Mouse (Mus musculus): ENCODE data around the gene Rpl36a. TPM values are rescaled to one million over a fixed set of nuclear protein-coding genes. Genes with fewer than 3 reads are reported as not detected.

Gene Rpl36a
- total RNA-seq, 1 experiment, result 1,886 TPM

DNA sequence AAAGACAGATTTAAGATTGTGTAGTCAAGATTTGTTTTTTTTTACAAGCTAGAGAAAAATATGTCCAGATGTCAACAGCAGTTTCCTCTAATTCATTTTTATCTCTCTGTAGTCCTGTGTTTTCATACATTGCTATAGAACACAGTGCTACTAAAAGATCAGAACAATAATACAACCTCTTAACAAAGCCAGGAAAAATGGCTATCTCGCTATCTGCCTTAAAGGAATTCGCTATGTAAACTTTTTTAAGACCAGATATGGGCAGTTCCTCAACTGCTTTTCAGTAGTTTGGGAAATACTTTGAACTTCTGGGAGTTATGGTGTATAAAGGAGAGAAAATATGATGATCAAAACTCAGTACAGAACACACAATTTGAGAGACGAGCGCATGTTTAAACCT lies 37.9 kb downstream of the Rpl36a start:
- TF ChIP-seq ZC3H11A (IDR thresholded peaks at IDR 0.05; ENCODE audit: borderline replicate concordance, low read depth, low read length) (no peak), HCFC1 (IDR thresholded peaks at IDR 0.05; ENCODE audit: borderline replicate concordance, insufficient read depth, low read length) (no peak), CHD2 (IDR thresholded peaks at IDR 0.05; ENCODE audit: low read depth, low read length) (no peak), ZNF384 (IDR thresholded peaks at IDR 0.05; ENCODE audit: low read depth, low read length) (no peak), MAFK (IDR thresholded peaks at IDR 0.05; ENCODE audit: insufficient read depth, low read depth, low read length) (no peak)
- in situ Hi-C loops (cut with MboI; ENCODE audit: low sequenced_read_pairs in 2 of 2, unreplicated experiment in 2 of 2), result no loop called here

DNA sequence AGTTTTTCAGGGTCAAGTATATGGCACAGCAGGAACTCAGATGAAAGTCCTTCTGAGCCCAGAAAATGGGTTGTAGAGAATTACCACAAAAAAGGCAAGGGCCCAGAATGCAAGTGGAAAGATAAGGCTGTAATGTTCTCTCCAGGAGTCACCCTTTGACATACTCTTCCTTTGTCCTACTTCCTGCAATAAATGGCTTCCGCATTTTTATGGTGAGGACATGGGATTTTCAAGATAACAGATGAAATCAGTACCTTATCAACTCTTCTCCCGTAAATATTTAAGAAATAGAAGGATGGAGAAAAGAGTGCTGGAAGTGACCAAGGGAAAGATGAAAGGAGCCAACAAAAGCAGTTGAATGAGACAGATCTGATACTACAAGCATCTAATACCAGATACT lies 42.7 kb downstream of the Rpl36a start:
- no peak overlapping the region for H3K9ac ChIP-seq (ENCODE audit: insufficient read depth, low read depth, low read length, poor library complexity, severe bottlenecking)
- in situ Hi-C loops (cut with MboI; ENCODE audit: low sequenced_read_pairs in 2 of 2, unreplicated experiment in 2 of 2), result loop anchor here in 1 of 2 experiments (25.0 kb wide), 1 partner anchor 284 kb away; no protein-coding TSS in a partner anchor
- DNase-seq (ENCODE audit: low read depth, low spot score), result no peak
- no peak for TF ChIP-seq MAFK (IDR thresholded peaks at IDR 0.05; ENCODE audit: insufficient read depth, low read depth, low read length)
- TF ChIP-seq ZC3H11A (IDR thresholded peaks at IDR 0.05; ENCODE audit: borderline replicate concordance, low read depth, low read length), result no peak
- no peak for TF ChIP-seq ZNF384 (IDR thresholded peaks at IDR 0.05; ENCODE audit: low read depth, low read length)
- no peak for TF ChIP-seq HCFC1 (IDR thresholded peaks at IDR 0.05; ENCODE audit: borderline replicate concordance, insufficient read depth, low read length)
- TF ChIP-seq CHD2 (IDR thresholded peaks at IDR 0.05; ENCODE audit: low read depth, low read length), result no peak
- no peaks in the 10 kb centered on the region for H3K4me1 ChIP-seq (ENCODE audit: control insufficient read depth in 2 of 2, insufficient read depth in 2 of 2, low read length in 2 of 2, poor library complexity in 1 of 2)
- no peaks in the 10 kb centered on the region for H3K36me3 ChIP-seq (ENCODE audit: control insufficient read depth, insufficient read depth, low read length, poor library complexity, severe bottlenecking)
- H3K9me3 ChIP-seq (ENCODE audit: control insufficient read depth, insufficient read depth, low read depth, low read length), result no peaks in the 10 kb centered on the region
- H3K27ac ChIP-seq (ENCODE audit: insufficient read depth, low read depth, low read length, poor library complexity, severe bottlenecking), result no peak overlapping the region
- no peak overlapping the region for H3K4me3 ChIP-seq (ENCODE audit: insufficient read depth in 1 of 2, low read depth in 1 of 2, low read length in 2 of 2, poor library complexity in 1 of 2, severe bottlenecking in 1 of 2)

More for the DNA sequence above, 37.9 kb downstream of the Rpl36a start:
- no peak for DNase-seq (ENCODE audit: low read depth, low spot score)
- H3K36me3 ChIP-seq (ENCODE audit: control insufficient read depth, insufficient read depth, low read length, poor library complexity, severe bottlenecking), result no peaks in the 10 kb centered on the region
- no peaks in the 10 kb centered on the region for H3K9me3 ChIP-seq (ENCODE audit: control insufficient read depth, insufficient read depth, low read depth, low read length)
- no peaks in the 10 kb centered on the region; a peak in 1 of 4 replicates for H3K4me1 ChIP-seq (ENCODE audit: control insufficient read depth in 2 of 2, insufficient read depth in 2 of 2, low read length in 2 of 2, poor library complexity in 1 of 2)
- H3K27ac ChIP-seq (ENCODE audit: insufficient read depth, low read depth, low read length, poor library complexity, severe bottlenecking), result no peak overlapping the region
- H3K9ac ChIP-seq (ENCODE audit: insufficient read depth, low read depth, low read length, poor library complexity, severe bottlenecking), result no peak overlapping the region
- no peak overlapping the region for H3K4me3 ChIP-seq (ENCODE audit: insufficient read depth in 1 of 2, low read depth in 1 of 2, low read length in 2 of 2, poor library complexity in 1 of 2, severe bottlenecking in 1 of 2)

DNA sequence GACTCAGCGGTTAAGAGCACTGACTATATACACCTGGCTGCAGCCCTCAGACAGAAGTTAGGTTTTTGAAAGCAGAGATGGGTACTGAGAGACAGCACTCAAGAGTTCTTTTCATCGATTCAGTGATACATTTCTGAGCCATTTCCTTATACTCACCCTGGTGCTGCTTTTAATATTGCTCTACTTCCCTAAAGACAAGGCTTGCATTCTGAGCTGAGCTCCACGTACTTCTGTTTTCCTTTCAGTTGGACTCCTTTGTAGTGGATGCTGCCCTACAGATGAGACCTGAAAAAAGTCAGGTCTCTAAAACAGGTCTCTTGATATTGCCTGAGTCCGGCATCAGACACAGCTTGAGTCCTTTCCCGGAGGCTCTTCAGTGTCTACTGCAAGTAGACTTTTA lies 47.3 kb downstream of the Rpl36a start:
- Histone ChIP-seq H3K36me3 (ENCODE audit: control insufficient read depth, insufficient read depth, low read length, poor library complexity, severe bottlenecking) (no peaks in the 10 kb centered on the region), H3K4me1 (ENCODE audit: control insufficient read depth in 2 of 2, insufficient read depth in 2 of 2, low read length in 2 of 2, poor library complexity in 1 of 2) (0 out of 4 replicates have a peak, but pooled peaks cover 0 to 1% of the 10 kb centered on the region in 2 experiments), H3K4me3 (ENCODE audit: insufficient read depth in 1 of 2, low read depth in 1 of 2, low read length in 2 of 2, poor library complexity in 1 of 2, severe bottlenecking in 1 of 2) (no peak overlapping the region), H3K27ac (ENCODE audit: insufficient read depth, low read depth, low read length, poor library complexity, severe bottlenecking) (no peak overlapping the region), H3K9ac (ENCODE audit: insufficient read depth, low read depth, low read length, poor library complexity, severe bottlenecking) (no peak overlapping the region), H3K9me3 (ENCODE audit: control insufficient read depth, insufficient read depth, low read depth, low read length) (no peaks in the 10 kb centered on the region)
- in situ Hi-C loops (cut with MboI; ENCODE audit: low sequenced_read_pairs in 2 of 2, unreplicated experiment in 2 of 2), result loop anchor here in 1 of 2 experiments (25.0 kb wide), 1 partner anchor 280 kb away; no protein-coding TSS in a partner anchor
- DNase-seq (ENCODE audit: low read depth, low spot score), result no peak
- no peak for TF ChIP-seq MAFK (IDR thresholded peaks at IDR 0.05; ENCODE audit: insufficient read depth, low read depth, low read length)
- TF ChIP-seq ZC3H11A (IDR thresholded peaks at IDR 0.05; ENCODE audit: borderline replicate concordance, low read depth, low read length), result no peak
- no peak for TF ChIP-seq CHD2 (IDR thresholded peaks at IDR 0.05; ENCODE audit: low read depth, low read length)
- TF ChIP-seq HCFC1 (IDR thresholded peaks at IDR 0.05; ENCODE audit: borderline replicate concordance, insufficient read depth, low read length), result no peak
- no peak for TF ChIP-seq ZNF384 (IDR thresholded peaks at IDR 0.05; ENCODE audit: low read depth, low read length)

DNA sequence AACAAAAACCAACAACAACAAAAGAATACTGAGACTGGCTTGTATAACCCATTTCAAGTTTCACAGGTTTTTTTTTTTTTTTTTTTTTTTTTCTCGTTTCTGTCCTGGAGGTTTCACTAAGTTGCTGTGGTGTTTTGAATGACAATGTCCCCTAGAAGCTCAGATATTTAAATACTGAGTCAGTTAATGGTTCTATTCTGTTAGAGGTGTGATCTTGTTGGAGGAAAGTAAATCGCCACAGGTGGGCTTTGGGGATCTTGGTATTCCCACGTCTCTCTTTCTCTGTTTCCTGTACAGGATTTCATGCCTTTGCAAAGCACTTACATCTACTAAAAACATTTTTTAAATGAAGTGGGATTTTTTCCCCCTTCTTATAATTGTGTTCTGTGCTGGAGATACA lies 49.7 kb downstream of the Rpl36a start:
- no peak overlapping the region for H3K27ac ChIP-seq (ENCODE audit: insufficient read depth, low read depth, low read length, poor library complexity, severe bottlenecking)
- H3K36me3 ChIP-seq (ENCODE audit: control insufficient read depth, insufficient read depth, low read length, poor library complexity, severe bottlenecking), result no peaks in the 10 kb centered on the region
- no peak for DNase-seq (ENCODE audit: low read depth, low spot score)
- H3K9ac ChIP-seq (ENCODE audit: insufficient read depth, low read depth, low read length, poor library complexity, severe bottlenecking), result no peak overlapping the region
- no peaks in the 10 kb centered on the region for H3K9me3 ChIP-seq (ENCODE audit: control insufficient read depth, insufficient read depth, low read depth, low read length)
- TF ChIP-seq HCFC1 (IDR thresholded peaks at IDR 0.05; ENCODE audit: borderline replicate concordance, insufficient read depth, low read length) (no peak), MAFK (IDR thresholded peaks at IDR 0.05; ENCODE audit: insufficient read depth, low read depth, low read length) (no peak), ZNF384 (IDR thresholded peaks at IDR 0.05; ENCODE audit: low read depth, low read length) (0 out of 2 replicates have a peak, but pooled peaks have one; percentile 62)
- 0 out of 4 replicates have a peak, but pooled peaks cover 0 to 1% of the 10 kb centered on the region in 2 experiments for H3K4me1 ChIP-seq (ENCODE audit: control insufficient read depth in 2 of 2, insufficient read depth in 2 of 2, low read length in 2 of 2, poor library complexity in 1 of 2)
- H3K4me3 ChIP-seq (ENCODE audit: insufficient read depth in 1 of 2, low read depth in 1 of 2, low read length in 2 of 2, poor library complexity in 1 of 2, severe bottlenecking in 1 of 2), result no peak overlapping the region
- in situ Hi-C loops (cut with MboI; ENCODE audit: low sequenced_read_pairs in 2 of 2, unreplicated experiment in 2 of 2), result loop anchor here in 1 of 2 experiments (25.0 kb wide), 1 partner anchor 277 kb away; no protein-coding TSS in a partner anchor
